Mouse (Mus musculus): ENCODE data around the gene Tmem151b. TPM values are rescaled to one million over a fixed set of nuclear protein-coding genes. Genes with fewer than 3 reads are reported as not detected.
A peak's percentile ranks its signal among the peaks of the same experiment; 100 is the strongest.

The Tmem151b gene
- polyA plus RNA-seq, 1 experiment from 2014 or later: 2.1 TPM

GRCm38 (mm10) chr17:45559732-45560525 is 10.5 kb upstream of the Tmem151b start:
- no peaks in the 10 kb centered on the region for H3K9me3 ChIP-seq (replicated peaks; ENCODE audit: control insufficient read depth, low read length)
- 83% methylated on average over 15 of the region's 15 CpGs for WGBS
- no peak for ATAC-seq (ENCODE audit: insufficient read depth, low FRiP score)
- no peak overlapping the region for H3K4me2 ChIP-seq (ENCODE audit: low read depth, low read length)
- H3K4me3 ChIP-seq (replicated peaks; ENCODE audit: low read length): no peak overlapping the region
- peaks cover 9% of the 10 kb centered on the region for H3K4me1 ChIP-seq (ENCODE audit: control insufficient read depth, insufficient read depth, low read length)
- H3K27me3 ChIP-seq (ENCODE audit: control insufficient read depth, insufficient read depth, low read length): peaks cover 9% of the 10 kb centered on the region
- H3K27ac ChIP-seq (ENCODE audit: low read length): no peak overlapping the region
- no peaks in the 10 kb centered on the region for H3K36me3 ChIP-seq (ENCODE audit: control insufficient read depth, insufficient read depth, low read length)
- no peak overlapping the region for H3K9ac ChIP-seq (ENCODE audit: low read length)

GRCm38 (mm10) chr17:45557998-45558862 is 8.8 kb upstream of the Tmem151b start:
- peaks cover 9% of the 10 kb centered on the region for H3K27me3 ChIP-seq (ENCODE audit: control insufficient read depth, insufficient read depth, low read length)
- no peak overlapping the region for H3K4me3 ChIP-seq (replicated peaks; ENCODE audit: low read length)
- H3K36me3 ChIP-seq (ENCODE audit: control insufficient read depth, insufficient read depth, low read length): no peaks in the 10 kb centered on the region
- WGBS: 71% methylated on average over 16 of the region's 16 CpGs
- no peak overlapping the region for H3K4me2 ChIP-seq (ENCODE audit: low read depth, low read length)
- H3K4me1 ChIP-seq (ENCODE audit: control insufficient read depth, insufficient read depth, low read length): peaks cover 4% of the 10 kb centered on the region; the same call in 1 of the 2 replicates
- 0 out of 2 replicates have a peak overlapping the region, but pooled peaks have one; percentile 16 for H3K9ac ChIP-seq (ENCODE audit: low read length)
- ATAC-seq (ENCODE audit: insufficient read depth, low FRiP score): no peak
- H3K27ac ChIP-seq (ENCODE audit: low read length): no peak overlapping the region
- no peaks in the 10 kb centered on the region for H3K9me3 ChIP-seq (replicated peaks; ENCODE audit: control insufficient read depth, low read length)

- Histone ChIP-seq H3K4me2 (ENCODE audit: low read depth, low read length) (peak overlapping the region; percentile 12; the same call in 1 of the 2 replicates), H3K9ac (ENCODE audit: low read length) (peak overlapping the region; percentile 31), H3K36me3 (ENCODE audit: control insufficient read depth, insufficient read depth, low read length) (no peaks in the 10 kb centered on the region), H3K27me3 (ENCODE audit: control insufficient read depth, insufficient read depth, low read length) (peaks cover 9% of the 10 kb centered on the region), H3K4me1 (ENCODE audit: control insufficient read depth, insufficient read depth, low read length) (peaks cover 4% of the 10 kb centered on the region; the same call in 1 of the 2 replicates), H3K4me3 (replicated peaks; ENCODE audit: low read length) (peak overlapping the region; percentile 18), H3K9me3 (replicated peaks; ENCODE audit: control insufficient read depth, low read length) (no peaks in the 10 kb centered on the region), H3K27ac (ENCODE audit: low read length) (no peak overlapping the region)
- WGBS: 53% methylated on average over 6 of the region's 7 CpGs
- ATAC-seq (ENCODE audit: insufficient read depth, low FRiP score): no peak
Observed at GRCm38 (mm10) chr17:45557246-45557824, 7.9 kb upstream of the Tmem151b start.

- Histone ChIP-seq H3K27ac (ENCODE audit: low read length) (no peak overlapping the region), H3K4me3 (replicated peaks; ENCODE audit: low read length) (peak overlapping the region; percentile 72), H3K4me2 (ENCODE audit: low read depth, low read length) (peak overlapping the region; percentile 97), H3K27me3 (ENCODE audit: control insufficient read depth, insufficient read depth, low read length) (peaks cover 9% of the 10 kb centered on the region), H3K4me1 (ENCODE audit: control insufficient read depth, insufficient read depth, low read length) (peaks cover 4% of the 10 kb centered on the region; the same call in 1 of the 2 replicates), H3K9me3 (replicated peaks; ENCODE audit: control insufficient read depth, low read length) (no peaks in the 10 kb centered on the region), H3K36me3 (ENCODE audit: control insufficient read depth, insufficient read depth, low read length) (no peaks in the 10 kb centered on the region), H3K9ac (ENCODE audit: low read length) (peak overlapping the region; percentile 76)
- ATAC-seq (ENCODE audit: insufficient read depth, low FRiP score): no peak
- 63% methylated on average over 3 of the region's 3 CpGs for WGBS
Observed at GRCm38 (mm10) chr17:45556514-45557245, 7.2 kb upstream of the Tmem151b start.

GRCm38 (mm10) chr17:45556107-45556489 is 6.6 kb upstream of the Tmem151b start:
- 2% methylated on average over 14 of the region's 14 CpGs for WGBS
- no peaks in the 10 kb centered on the region for H3K36me3 ChIP-seq (ENCODE audit: control insufficient read depth, insufficient read depth, low read length)

GRCm38 (mm10) chr17:45555452-45556106 is 6.1 kb upstream of the Tmem151b start, which contains the start of gene Nfkbie:
TSS of gene Nfkbie (plus strand) at chr17:45555703.
- WGBS: under 1% methylated on average over 45 of the region's 45 CpGs

More at GRCm38 (mm10) chr17:45556107-45556489, 6.6 kb upstream of the Tmem151b start:
- H3K4me1 ChIP-seq (ENCODE audit: control insufficient read depth, insufficient read depth, low read length): peaks cover 4% of the 10 kb centered on the region; the same call in 1 of the 2 replicates
- peak overlapping the region; percentile 76 for H3K9ac ChIP-seq (ENCODE audit: low read length)
- H3K27me3 ChIP-seq (ENCODE audit: control insufficient read depth, insufficient read depth, low read length): peaks cover 9% of the 10 kb centered on the region
- no peaks in the 10 kb centered on the region for H3K9me3 ChIP-seq (replicated peaks; ENCODE audit: control insufficient read depth, low read length)
- H3K4me3 ChIP-seq (replicated peaks; ENCODE audit: low read length): peak overlapping the region; percentile 72
- H3K4me2 ChIP-seq (ENCODE audit: low read depth, low read length): peak overlapping the region; percentile 97
- no peak overlapping the region for H3K27ac ChIP-seq (ENCODE audit: low read length)
- no peak for ATAC-seq (ENCODE audit: insufficient read depth, low FRiP score)

GRCm38 (mm10) chr17:45554420-45554819 is 4.9 kb upstream of the Tmem151b start:
- Histone ChIP-seq H3K27ac (ENCODE audit: low read length) (no peak overlapping the region), H3K36me3 (ENCODE audit: control insufficient read depth, insufficient read depth, low read length) (no peaks in the 10 kb centered on the region), H3K4me3 (replicated peaks; ENCODE audit: low read length) (no peak overlapping the region), H3K9ac (ENCODE audit: low read length) (no peak overlapping the region), H3K9me3 (replicated peaks; ENCODE audit: control insufficient read depth, low read length) (no peaks in the 10 kb centered on the region), H3K4me2 (ENCODE audit: low read depth, low read length) (no peak overlapping the region), H3K4me1 (ENCODE audit: control insufficient read depth, insufficient read depth, low read length) (peaks cover 13% of the 10 kb centered on the region), H3K27me3 (ENCODE audit: control insufficient read depth, insufficient read depth, low read length) (peaks cover 12% of the 10 kb centered on the region)
- ATAC-seq (ENCODE audit: insufficient read depth, low FRiP score): no peak
- 53% methylated on average over 1 of the region's 1 CpGs for WGBS

More at GRCm38 (mm10) chr17:45555452-45556106, 6.1 kb upstream of the Tmem151b start, which contains the start of gene Nfkbie:
- peak within 1 kb of the TSS; percentile 72 for H3K4me3 ChIP-seq (replicated peaks; ENCODE audit: low read length)
- H3K27me3 ChIP-seq (ENCODE audit: control insufficient read depth, insufficient read depth, low read length): peaks cover 9% of the 10 kb centered on the region
- peaks cover 4% of the 10 kb centered on the region; the same call in 1 of the 2 replicates for H3K4me1 ChIP-seq (ENCODE audit: control insufficient read depth, insufficient read depth, low read length)
- H3K9me3 ChIP-seq (replicated peaks; ENCODE audit: control insufficient read depth, low read length): no peaks in the 10 kb centered on the region
- peak; percentile 87 for ATAC-seq (ENCODE audit: insufficient read depth, low FRiP score)
- H3K4me2 ChIP-seq (ENCODE audit: low read depth, low read length): peak within 1 kb of the TSS; percentile 97
- H3K27ac ChIP-seq (ENCODE audit: low read length): peak within 1 kb of the TSS; percentile 8; the same call in 1 of the 2 replicates
- peak within 1 kb of the TSS; percentile 76 for H3K9ac ChIP-seq (ENCODE audit: low read length)
- no peaks in the 10 kb centered on the region for H3K36me3 ChIP-seq (ENCODE audit: control insufficient read depth, insufficient read depth, low read length)

GRCm38 (mm10) chr17:45553065-45553464 is 3.6 kb upstream of the Tmem151b start:
- Histone ChIP-seq H3K4me1 (ENCODE audit: control insufficient read depth, insufficient read depth, low read length) (peaks cover 13% of the 10 kb centered on the region), H3K4me3 (replicated peaks; ENCODE audit: low read length) (no peak overlapping the region), H3K4me2 (ENCODE audit: low read depth, low read length) (no peak overlapping the region), H3K36me3 (ENCODE audit: control insufficient read depth, insufficient read depth, low read length) (no peaks in the 10 kb centered on the region), H3K27me3 (ENCODE audit: control insufficient read depth, insufficient read depth, low read length) (peaks cover 17% of the 10 kb centered on the region), H3K9me3 (replicated peaks; ENCODE audit: control insufficient read depth, low read length) (no peaks in the 10 kb centered on the region), H3K27ac (ENCODE audit: low read length) (no peak overlapping the region), H3K9ac (ENCODE audit: low read length) (no peak overlapping the region)
- no peak for ATAC-seq (ENCODE audit: insufficient read depth, low FRiP score)
- 79% methylated on average over 3 of the region's 3 CpGs for WGBS

All from stomach, embryonic 16.5 days (tissue).